In the genomic region with DNA sequence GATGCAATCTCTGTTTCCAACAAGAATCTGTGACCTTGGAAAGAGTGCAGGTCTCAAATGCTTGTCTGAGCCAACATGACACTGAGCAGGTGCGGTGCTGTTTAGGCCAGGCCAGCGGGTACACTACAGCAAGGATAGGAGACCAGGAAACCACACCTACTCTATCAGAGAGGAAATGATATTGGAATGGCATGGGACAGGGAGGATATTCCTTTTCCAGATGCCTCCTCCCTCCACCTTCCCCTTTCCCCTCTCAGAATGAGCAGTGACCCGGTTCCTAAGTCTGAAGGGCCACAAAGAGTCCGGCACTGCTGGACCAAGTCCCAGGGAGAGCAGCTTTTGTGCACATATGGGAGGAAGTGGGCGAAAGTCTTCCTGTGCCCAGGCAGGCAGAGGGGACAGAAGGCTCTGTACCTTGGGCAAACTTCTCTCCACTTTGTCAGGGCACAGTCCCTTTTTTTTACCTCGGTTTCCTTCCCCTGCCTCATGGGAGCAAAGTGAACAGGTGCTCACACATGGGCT, we compare ENCODE assay signal across 9 mouse cellular contexts. TPM values are rescaled to one million over a fixed set of nuclear protein-coding genes. Genes with fewer than 3 reads are reported as not detected.
DNase-seq lines count a peak whose midpoint lies in the region; ATAC-seq and TF ChIP-seq lines count a peak whose summit lies in the region.
"Had no signal": no experiment of that assay in that cellular context is flagged by ENCODE, and none has a peak within 500 bp of the region (broad histone marks: within the 10 kb centered on the region; RNA-seq: fewer than 3 reads in every experiment).

No protein-coding gene starts in this region.

- intact Hi-C loops in left cerebral cortex, postnatal 14 days (cut with DNase I): loop anchor here (5.0 kb wide), 2 partner anchors 134 to 154 kb away; no protein-coding TSS in a partner anchor

- H3K4me1 ChIP-seq in embryonic facial prominence, embryonic 12.5 days: peaks cover 8% of the 10 kb centered on the region
- H3K4me1 ChIP-seq in heart, postnatal 0 days (ENCODE audit: control insufficient read depth, insufficient read depth): peaks cover 6% of the 10 kb centered on the region
- H3K4me1 ChIP-seq in midbrain, embryonic 16.5 days (ENCODE audit: control insufficient read depth, insufficient read depth, low read length): peaks cover 6% of the 10 kb centered on the region; the same call in 1 of the 2 replicates
- H3K4me1 ChIP-seq in kidney, embryonic 14.5 days (ENCODE audit: control insufficient read depth, insufficient read depth, low read length): no peaks in the 10 kb centered on the region

- no peak overlapping the region for H3K9ac ChIP-seq in embryonic facial prominence, embryonic 12.5 days
- H3K9ac ChIP-seq in heart, postnatal 0 days (replicated peaks; ENCODE audit: low read depth, low read length): no peak overlapping the region
- H3K9ac ChIP-seq in midbrain, embryonic 16.5 days (ENCODE audit: low read depth, low read length): no peak overlapping the region
- no peak overlapping the region for H3K9ac ChIP-seq in kidney, embryonic 14.5 days (ENCODE audit: low read depth, low read length)

- no peak for TF ChIP-seq CTCF in heart, postnatal 0 days (IDR thresholded peaks at IDR 0.05; ENCODE audit: low read depth)

- peak; percentile 27 to 42 for DNase-seq in left cerebral cortex, adult 18-20 months (ENCODE audit: low spot score in 2 of 2)
- no peak for DNase-seq in left cerebral cortex, postnatal 14 days (ENCODE audit: low spot score in 2 of 2)
- no peak for DNase-seq in heart, postnatal 0 days (ENCODE audit: low spot score)
- no peak for DNase-seq in thymus, postnatal 14 days
- no peak for DNase-seq in adrenal gland, postnatal 25 days

- no peak for ATAC-seq in embryonic facial prominence, embryonic 12.5 days (ENCODE audit: insufficient number of reproducible peaks, insufficient read depth, low FRiP score, low TSS enrichment)
- no peak for ATAC-seq in heart, postnatal 0 days (ENCODE audit: insufficient read depth, low read depth)
- ATAC-seq in midbrain, embryonic 16.5 days: no peak
- no peak for ATAC-seq in kidney, embryonic 14.5 days (ENCODE audit: low FRiP score, low TSS enrichment)

- peaks cover 23% of the 10 kb centered on the region for H3K27me3 ChIP-seq in embryonic facial prominence, embryonic 12.5 days
- peaks cover 28% of the 10 kb centered on the region for H3K27me3 ChIP-seq in heart, postnatal 0 days (ENCODE audit: control insufficient read depth, insufficient read depth, low read length)
- peaks cover 5% of the 10 kb centered on the region; the same call in 1 of the 2 replicates for H3K27me3 ChIP-seq in midbrain, embryonic 16.5 days (ENCODE audit: control insufficient read depth, insufficient read depth, low read depth, low read length)
- H3K27me3 ChIP-seq in kidney, embryonic 14.5 days (ENCODE audit: control insufficient read depth, insufficient read depth, low read length): 0 out of 2 replicates have a peak, but pooled peaks cover 7% of the 10 kb centered on the region

- H3K9me3 ChIP-seq in embryonic facial prominence, embryonic 12.5 days: no peaks in the 10 kb centered on the region
- no peaks in the 10 kb centered on the region for H3K9me3 ChIP-seq in heart, postnatal 0 days (replicated peaks; ENCODE audit: control insufficient read depth, low read length)
- H3K9me3 ChIP-seq in midbrain, embryonic 16.5 days (replicated peaks; ENCODE audit: control insufficient read depth, low read length, poor library complexity, severe bottlenecking): no peaks in the 10 kb centered on the region
- no peaks in the 10 kb centered on the region for H3K9me3 ChIP-seq in kidney, embryonic 14.5 days (ENCODE audit: control insufficient read depth, low read length)

- no peaks in the 10 kb centered on the region for H3K36me3 ChIP-seq in embryonic facial prominence, embryonic 12.5 days
- no peaks in the 10 kb centered on the region for H3K36me3 ChIP-seq in heart, postnatal 0 days (replicated peaks; ENCODE audit: control insufficient read depth, insufficient read depth, low read length)
- H3K36me3 ChIP-seq in midbrain, embryonic 16.5 days (ENCODE audit: control insufficient read depth, insufficient read depth, low read length): no peaks in the 10 kb centered on the region
- no peaks in the 10 kb centered on the region for H3K36me3 ChIP-seq in kidney, embryonic 14.5 days (ENCODE audit: control insufficient read depth, insufficient read depth, low read length)

- TF ChIP-seq EP300 in heart, postnatal 0 days (IDR thresholded peaks at IDR 0.05; ENCODE audit: low read depth): no peak

- 54% methylated on average over 6 of the region's 6 CpGs for WGBS in embryonic facial prominence, embryonic 12.5 days
- 54% methylated on average over 6 of the region's 6 CpGs for WGBS in heart, postnatal 0 days
- 61% methylated on average over 6 of the region's 6 CpGs for WGBS in midbrain, embryonic 16.5 days
- WGBS in kidney, embryonic 14.5 days: 68% methylated on average over 6 of the region's 6 CpGs

- peak overlapping the region; percentile 70 for H3K4me2 ChIP-seq in embryonic facial prominence, embryonic 12.5 days (replicated peaks)
- H3K4me2 ChIP-seq in heart, postnatal 0 days (ENCODE audit: low read depth, low read length): peak overlapping the region; percentile 22; the same call in 1 of the 2 replicates
- H3K4me2 ChIP-seq in midbrain, embryonic 16.5 days (ENCODE audit: low read length): peak overlapping the region; percentile 82; the same call in 1 of the 2 replicates
- no peak overlapping the region for H3K4me2 ChIP-seq in kidney, embryonic 14.5 days (replicated peaks; ENCODE audit: low read depth, low read length)

- peak overlapping the region; percentile 32; the same call in 1 of the 2 replicates for H3K4me3 ChIP-seq in embryonic facial prominence, embryonic 12.5 days
- no peak overlapping the region for H3K4me3 ChIP-seq in heart, postnatal 0 days (ENCODE audit: low read depth, low read length)
- no peak overlapping the region; the same call in 1 of the 2 replicates for H3K4me3 ChIP-seq in midbrain, embryonic 16.5 days (ENCODE audit: low read depth, low read length)
- no peak overlapping the region for H3K4me3 ChIP-seq in kidney, embryonic 14.5 days (ENCODE audit: low read length)

- H3K27ac ChIP-seq in embryonic facial prominence, embryonic 12.5 days: no peak overlapping the region
- no peak overlapping the region for H3K27ac ChIP-seq in heart, postnatal 0 days (ENCODE audit: low read depth)
- no peak overlapping the region for H3K27ac ChIP-seq in midbrain, embryonic 16.5 days (ENCODE audit: low read length)
- H3K27ac ChIP-seq in kidney, embryonic 14.5 days (ENCODE audit: low read depth, low read length): no peak overlapping the region

RNA-seq across cellular contexts. Expression of a gene that starts 4.9 kb away (rescaled TPM):
- 10 to 100 TPM; 57.8 to 65.8 TPM for total RNA-seq in left cerebral cortex, adult 18-20 months (2021)
- 10 to 100 TPM; 60.1 to 78.8 TPM for total RNA-seq in left cerebral cortex, postnatal 14 days (2021)
- polyA plus RNA-seq in embryonic facial prominence, embryonic 12.5 days (2016; fragmentation: Nextera tagmentation; extraction: Ambion mirVana): 0.52 and 0.94 TPM in 2 replicates
- total RNA-seq in heart, postnatal 0 days (2014; rRNA removed; ENCODE audit: low replicate concordance): not detected in 2 replicates
- not detected in 2 replicates for polyA plus RNA-seq in heart, postnatal 0 days (2015; fragmentation: Nextera tagmentation; extraction: Ambion mirVana)
- 13.5 and 18.3 TPM in 2 replicates for polyA plus RNA-seq in midbrain, embryonic 16.5 days (2015; fragmentation: Nextera tagmentation; extraction: Ambion mirVana)
- polyA plus RNA-seq in kidney, embryonic 14.5 days (2014; fragmentation: Nextera tagmentation; extraction: Ambion mirVana): not detected in 2 replicates
- total RNA-seq in adrenal gland, postnatal 25 days (2021): not detected in 2 replicates
- polyA plus RNA-seq: testis, adult 2 months had no signal

Comparison
In these comparisons a context has a peak if more than half of its experiments do, and no peak if none do; other contexts are left out.
1. DNase-seq: peak in left cerebral cortex, adult 18-20 months (2 of 2); none in left cerebral cortex, postnatal 14 days (0 of 2), heart, postnatal 0 days (single experiment), thymus, postnatal 14 days (single experiment) and adrenal gland, postnatal 25 days (single experiment).
2. RNA of a gene that starts 4.9 kb away (total RNA-seq): 60.1 to 78.8 TPM in left cerebral cortex, postnatal 14 days and 57.8 to 65.8 TPM in left cerebral cortex, adult 18-20 months; not detected in heart, postnatal 0 days and not detected in adrenal gland, postnatal 25 days; every median in the first group is over 10 times any median in the second.